Mouse (Mus musculus): Measurements from ENCODE around the gene Rab3d.

Gene Rab3d

GRCm38 (mm10) chr9:21926784-21927183 lies 8.8 kb upstream of the Rab3d start:
- POLR2A ChIA-PET = interaction anchor here (0.6 to 2.3 kb wide), 69 partner anchors 9 to 1284 kb away, joined by 3 to 47 read pairs (median 4); partner anchors contain the start of genes Rab3d (in 4 of the 4), Kank2 (in 3 of the 4), Plppr2 (in 3 of the 4) and Dock6 (in 2 of the 4)
- CTCF ChIA-PET = interaction anchor here in 2 of 4 experiments (0.5 to 1.6 kb wide), 11 partner anchors 9 to 484 kb away, joined by 3 to 9 read pairs (median 3); partner anchors contain the start of genes 9530077C05Rik (in 1 of the 2), Pigyl (in 1 of the 2), Plppr2 (in 1 of the 2) and Rab3d (in 1 of the 2)

DNA sequence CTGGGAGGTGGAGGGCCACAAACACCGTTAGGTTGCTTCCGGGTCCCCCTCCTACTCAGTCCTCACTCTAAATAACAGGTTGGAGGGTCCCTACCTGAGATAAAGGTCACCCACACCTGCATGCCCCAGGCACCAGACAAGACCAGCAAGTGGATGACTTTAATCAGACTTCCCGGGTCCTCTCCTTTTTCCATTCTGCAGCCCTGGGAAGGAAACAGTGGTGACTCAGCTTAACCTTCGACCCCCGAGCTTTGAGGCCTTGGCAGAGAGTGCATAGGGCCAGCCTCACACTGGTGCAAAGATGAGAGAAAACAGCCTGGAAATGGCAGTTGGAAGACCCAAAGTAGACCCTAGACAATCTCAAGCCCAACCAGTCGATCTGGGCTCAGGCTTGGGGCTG lies 8.2 kb upstream of the Rab3d start:
- POLR2A ChIA-PET = interaction anchor here in 2 of 4 experiments (1.3 to 2.3 kb wide), 13 partner anchors 8 to 416 kb away, joined by 3 to 27 read pairs (median 5); partner anchors contain the start of genes Carm1 (in 1 of the 2), Gm49318 (in 1 of the 2), Ldlr (in 1 of the 2) and Rab3d (in 1 of the 2)
- CTCF ChIA-PET = interaction anchor here in 1 of 4 experiments (1.6 kb wide), 1 partner anchor 55 kb away, joined by 4 read pairs; no protein-coding TSS in a partner anchor

GRCm38 (mm10) chr9:21925506-21925905 lies 7.5 kb upstream of the Rab3d start:
- ChIA-PET POLR2A (interaction anchor here in 2 of 4 experiments (1.8 to 2.3 kb wide), 4 partner anchors 8 to 415 kb away, joined by 4 to 14 read pairs (median 6); partner anchors contain the start of genes Rab3d (in 1 of the 2) and Tmed1 (in 1 of the 2)), CTCF (no interaction called here)

DNA sequence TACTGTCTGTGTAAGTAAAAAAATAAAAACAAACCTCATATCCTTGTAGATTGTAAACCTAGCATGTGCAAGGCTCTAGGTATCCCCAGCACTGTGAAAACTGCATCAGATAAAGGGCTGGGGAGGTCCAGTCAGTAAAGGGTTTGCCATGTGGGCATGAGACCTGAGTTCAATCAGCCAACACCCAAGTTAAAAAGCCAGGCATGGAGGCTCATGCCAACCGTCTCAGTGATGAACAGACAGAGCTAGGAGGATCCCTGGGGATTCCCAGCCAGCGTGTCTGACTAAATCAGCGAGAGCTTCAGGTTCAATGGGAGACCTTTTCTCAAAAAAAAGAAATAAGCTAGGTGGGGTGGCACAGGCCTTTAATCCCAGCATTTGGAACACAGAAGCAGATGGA lies 7.0 kb upstream of the Rab3d start:
- ChIA-PET POLR2A (no interaction called here), CTCF (no interaction called here)

DNA sequence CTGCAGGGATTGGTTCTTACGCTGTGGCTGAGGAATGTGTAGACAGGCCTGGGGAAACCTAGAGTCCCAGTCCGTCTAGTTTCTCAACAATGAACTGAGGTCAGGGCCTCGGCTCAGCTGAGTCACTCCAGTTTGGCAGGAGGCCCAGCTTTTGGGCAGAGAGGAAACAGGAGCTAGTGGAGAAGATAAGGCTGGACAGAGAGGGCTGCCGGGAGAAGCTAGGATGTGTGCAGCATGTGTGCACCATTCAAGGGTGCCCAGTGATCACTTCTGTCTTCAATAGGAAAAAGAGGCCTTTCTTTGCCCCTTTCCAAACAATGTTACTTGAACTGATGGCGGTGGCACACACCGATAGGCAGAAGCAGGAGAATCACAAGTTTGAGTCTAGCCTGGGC lies 6.1 kb upstream of the Rab3d start:
- ChIA-PET POLR2A (interaction anchor here in 1 of 4 experiments (1.1 to 1.2 kb wide), 2 partner anchors 29 to 242 kb away, joined by 3 to 4 read pairs; no protein-coding TSS in a partner anchor), CTCF (interaction anchor here in 1 of 4 experiments (1.1 kb wide), 1 partner anchor 10 kb away, joined by 4 read pairs; no protein-coding TSS in a partner anchor)

GRCm38 (mm10) chr9:21923490-21924098 lies 5.6 kb upstream of the Rab3d start:
- ChIA-PET CTCF (interaction anchor here in 1 of 4 experiments (0.6 to 1.1 kb wide), 2 partner anchors 9 to 16 kb away, joined by 3 to 4 read pairs; no protein-coding TSS in a partner anchor), POLR2A (interaction anchor here in 2 of 4 experiments (1.1 to 1.5 kb wide), 3 partner anchors 29 to 242 kb away, joined by 3 to 4 read pairs (median 4); partner anchors contain the start of gene Ldlr (in 1 of the 2))

- ChIA-PET CTCF (interaction anchor here in 1 of 4 experiments (0.6 kb wide), 1 partner anchor 15 kb away, joined by 3 read pairs; no protein-coding TSS in a partner anchor), POLR2A (interaction anchor here in 2 of 4 experiments (1.2 to 1.5 kb wide), 2 partner anchors 200 to 243 kb away, joined by 4 read pairs; partner anchors contain the start of gene Ldlr (in 1 of the 2))
These were observed 5.0 kb upstream of the Rab3d start for GRCm38 (mm10) chr9:21923036-21923435.

DNA sequence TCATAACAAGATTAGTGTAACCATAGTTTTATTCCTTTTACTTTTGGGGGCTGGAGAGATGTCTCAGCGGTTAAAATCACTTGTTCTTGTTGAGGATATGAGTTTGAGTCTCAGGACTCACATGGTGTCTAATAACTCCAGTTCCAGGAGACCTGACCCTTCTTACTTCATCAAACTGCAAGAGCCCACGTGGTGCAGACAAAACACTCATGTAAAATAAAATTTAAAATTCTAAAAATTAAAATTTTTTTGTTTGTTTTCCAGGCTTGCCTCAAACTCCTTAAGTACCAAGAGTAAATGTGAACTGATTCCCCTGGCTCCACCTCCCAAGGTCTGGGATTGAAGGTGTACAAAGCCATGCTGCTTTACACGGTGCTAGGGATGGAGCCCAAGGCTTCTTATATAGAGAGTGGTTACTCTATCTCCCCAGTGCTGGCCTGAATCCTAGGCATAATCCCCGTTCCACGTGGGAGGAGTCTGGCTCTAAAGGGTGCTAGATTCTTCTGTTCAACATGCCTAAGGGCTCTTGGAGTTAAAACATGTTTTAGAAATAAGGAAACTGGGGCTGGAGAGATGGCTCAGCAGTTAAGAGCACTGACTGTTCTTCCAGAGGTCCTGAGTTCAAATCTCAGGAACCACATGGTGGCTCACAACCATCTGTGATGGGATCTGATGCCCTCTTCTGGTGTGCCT lies 846 bp upstream of the Rab3d start:
- ChIA-PET CTCF (interaction anchor here in 2 of 4 experiments (1.0 to 1.5 kb wide), 5 partner anchors 8 to 136 kb away, joined by 3 to 9 read pairs (median 4); partner anchors contain the start of genes Ccdc159 (in 1 of the 2), Swsap1 (in 1 of the 2) and Tmem205 (in 1 of the 2)), POLR2A (interaction anchor here in 3 of 4 experiments (0.6 to 2.1 kb wide), 33 partner anchors 8 to 408 kb away, joined by 3 to 47 read pairs (median 4); partner anchors contain the start of genes Ccdc159 (in 3 of the 3), Tmem205 (in 3 of the 3), Kank2 (in 2 of the 3) and Ldlr (in 2 of the 3))

DNA sequence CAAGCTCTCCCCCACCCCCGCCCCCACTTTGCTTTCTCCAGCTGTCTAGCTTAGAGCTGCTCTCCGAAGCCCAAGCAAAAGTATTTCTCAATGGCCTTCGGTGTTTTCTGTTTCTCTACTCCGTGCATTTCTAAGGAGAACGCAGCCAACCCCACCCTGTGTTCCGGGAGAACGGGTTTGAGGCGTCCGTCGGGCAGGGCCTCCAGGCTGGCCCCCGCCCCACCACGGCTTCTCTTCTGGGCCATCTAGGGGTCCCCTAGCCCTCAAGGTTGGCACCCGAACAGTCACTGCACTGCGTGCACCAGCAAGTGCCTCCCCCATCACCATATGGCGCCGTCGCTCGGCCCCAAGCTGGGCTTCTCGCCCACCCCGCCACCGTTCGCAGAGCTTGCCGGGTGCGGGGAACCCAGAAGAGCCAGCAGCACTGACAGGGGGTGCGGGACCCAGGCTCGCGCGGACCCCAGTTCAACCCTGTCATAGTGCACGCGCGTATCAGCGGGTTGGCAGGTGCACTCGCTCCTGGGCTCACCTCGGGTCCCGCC lies 428 bp downstream of the Rab3d start:
- ChIA-PET CTCF (interaction anchor here (0.5 to 1.5 kb wide), 9 partner anchors 10 to 319 kb away, joined by 3 to 12 read pairs (median 4); partner anchors contain the start of genes Ccdc159 (in 1 of the 4), Swsap1 (in 1 of the 4) and Tmem205 (in 1 of the 4)), POLR2A (interaction anchor here (0.6 to 2.1 kb wide), 44 partner anchors 8 to 1276 kb away, joined by 3 to 47 read pairs (median 4); partner anchors contain the start of genes Ccdc159 (in 4 of the 4), Tmem205 (in 4 of the 4), Kank2 (in 2 of the 4) and Ldlr (in 2 of the 4))

DNA sequence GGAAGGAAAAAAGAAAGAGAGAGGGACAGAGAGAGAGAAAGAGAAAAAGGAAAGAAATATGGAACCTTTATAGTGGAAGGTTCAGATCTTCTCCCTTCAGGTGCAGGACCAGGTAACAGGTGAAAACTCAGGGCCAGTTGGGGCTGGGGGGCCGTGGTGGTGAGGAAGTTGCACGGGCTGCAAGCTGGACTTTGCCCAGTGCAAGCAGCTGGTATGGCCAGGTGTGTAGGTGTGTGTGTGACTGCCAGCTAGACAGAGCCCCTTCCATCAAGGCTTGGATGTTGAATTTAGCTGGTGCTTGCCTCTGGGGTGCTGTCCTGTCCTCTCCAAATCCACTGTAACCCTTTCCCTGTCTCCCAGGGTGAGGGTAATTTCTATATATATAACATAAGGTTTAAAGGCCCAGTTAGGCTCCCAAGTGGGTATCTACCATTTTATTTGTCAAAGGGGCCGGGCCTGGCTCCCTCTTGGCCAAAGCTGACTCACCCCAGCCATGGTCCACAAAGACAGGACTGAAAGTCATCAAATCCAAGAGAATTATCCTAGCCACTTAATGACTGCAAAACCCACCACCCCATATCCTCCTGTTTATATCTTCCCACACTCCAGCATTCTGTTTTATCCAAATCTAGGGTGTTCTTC lies 1.0 kb downstream of the Rab3d start:
- CTCF ChIA-PET = interaction anchor here in 3 of 4 experiments (0.6 to 1.5 kb wide), 5 partner anchors 10 to 494 kb away, joined by 3 to 12 read pairs (median 3); partner anchors contain the start of genes Ccdc159 (in 1 of the 3) and Tmem205 (in 1 of the 3)
- POLR2A ChIA-PET = interaction anchor here (0.6 to 2.1 kb wide), 22 partner anchors 8 to 1275 kb away, joined by 3 to 47 read pairs (median 4); partner anchors contain the start of genes Ccdc159 (in 3 of the 4), Tmem205 (in 3 of the 4), Ldlr (in 2 of the 4) and Kank2 (in 1 of the 4)

- POLR2A ChIA-PET = interaction anchor here in 2 of 4 experiments (0.5 to 1.7 kb wide), 5 partner anchors 8 to 440 kb away, joined by 3 to 8 read pairs (median 3); partner anchors contain the start of genes Ccdc159 (in 1 of the 2), Plppr2 (in 1 of the 2), Rab3d (in 1 of the 2) and Tmem205 (in 1 of the 2)
- CTCF ChIA-PET = interaction anchor here in 1 of 4 experiments (0.6 to 0.9 kb wide), 2 partner anchors 38 to 247 kb away, joined by 3 read pairs; partner anchors contain the start of gene Pigyl
These were observed 8.3 kb downstream of the Rab3d start for GRCm38 (mm10) chr9:21909474-21910223.

DNA sequence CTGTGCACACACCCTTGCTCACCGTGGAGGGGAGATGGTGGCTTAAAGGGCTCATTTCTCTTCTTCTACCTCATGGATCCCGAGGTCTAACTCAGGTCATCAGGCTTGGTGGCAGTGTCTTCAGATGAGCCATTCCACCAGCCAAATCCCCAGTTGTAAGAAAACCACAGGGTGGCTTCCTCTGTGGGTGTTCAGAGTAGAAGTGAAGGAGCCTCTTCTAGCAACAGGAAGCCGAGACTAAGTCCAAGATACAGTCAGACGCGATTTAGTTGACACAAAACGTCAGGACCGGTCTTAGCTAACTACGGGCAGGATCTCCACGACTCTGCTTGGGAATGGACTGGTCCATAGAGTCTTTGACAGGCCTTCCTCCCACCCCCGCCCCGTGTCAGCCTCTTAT lies 9.8 kb downstream of the Rab3d start:
- CTCF ChIA-PET = interaction anchor here in 2 of 4 experiments (0.6 to 1.5 kb wide), 2 partner anchors 15 to 104 kb away, joined by 3 to 4 read pairs; no protein-coding TSS in a partner anchor
- POLR2A ChIA-PET = interaction anchor here in 2 of 4 experiments (0.7 to 1.7 kb wide), 4 partner anchors 10 to 342 kb away, joined by 3 to 8 read pairs (median 4); partner anchors contain the start of genes Ecsit (in 1 of the 2) and Rab3d (in 1 of the 2)

DNA sequence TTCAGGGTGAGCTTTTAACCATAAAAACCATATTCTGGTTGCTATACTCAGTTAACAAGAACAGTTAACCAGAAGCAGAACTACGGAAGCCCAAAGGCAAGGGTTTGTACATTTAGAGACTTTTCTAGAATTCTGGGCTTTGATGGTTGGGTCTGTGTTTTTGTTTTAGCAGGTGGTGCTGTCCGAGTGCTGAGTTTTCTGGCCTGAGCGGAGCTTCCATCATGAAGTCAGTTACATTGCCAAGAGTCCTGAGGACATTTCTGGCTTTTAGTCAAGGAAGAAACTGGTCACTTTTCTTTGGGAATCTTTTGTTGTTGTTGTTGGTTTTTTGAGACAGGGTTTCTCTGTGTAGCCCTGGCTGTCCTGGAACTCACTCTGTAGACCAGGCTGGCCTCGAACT lies 14.0 kb downstream of the Rab3d start:
- POLR2A ChIA-PET = interaction anchor here in 2 of 4 experiments (0.8 to 1.7 kb wide), 4 partner anchors 10 to 147 kb away, joined by 3 to 5 read pairs (median 4); partner anchors contain the start of genes Ccdc159 (in 1 of the 2) and Tmem205 (in 1 of the 2)
- CTCF ChIA-PET = interaction anchor here in 1 of 4 experiments (0.6 kb wide), 1 partner anchor 302 kb away, joined by 6 read pairs; no protein-coding TSS in a partner anchor

- ChIA-PET POLR2A (interaction anchor here in 3 of 4 experiments (0.5 to 2.1 kb wide), 19 partner anchors 10 to 255 kb away, joined by 3 to 11 read pairs (median 3); partner anchors contain the start of genes Ccdc159 (in 2 of the 3), Rab3d (in 2 of the 3), Tmem205 (in 2 of the 3) and Ldlr (in 1 of the 3)), CTCF (interaction anchor here in 1 of 4 experiments (0.8 to 1.4 kb wide), 3 partner anchors 16 to 254 kb away, joined by 3 read pairs; partner anchors contain the start of gene Rab3d)
These were observed 16.7 kb downstream of the Rab3d start for GRCm38 (mm10) chr9:21901223-21901820.

DNA sequence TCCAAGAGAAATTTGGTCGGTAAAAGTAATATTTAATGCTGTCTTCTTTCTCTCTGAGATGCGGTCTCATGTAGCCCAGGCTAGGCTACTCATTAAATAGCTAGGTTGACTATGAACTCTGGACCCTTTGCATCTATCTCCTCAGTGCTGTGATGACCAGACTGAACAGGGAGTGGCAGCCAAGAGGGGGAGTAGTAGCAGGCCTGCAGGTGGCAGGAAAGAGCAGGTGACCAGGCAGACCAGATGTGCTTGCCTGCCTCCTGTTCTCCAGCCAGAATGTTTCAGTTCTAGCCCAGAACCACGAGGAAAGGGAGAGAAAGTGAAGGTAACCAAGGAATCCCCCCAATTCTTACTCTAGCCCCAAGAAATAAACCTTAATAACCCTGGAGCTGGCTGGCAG lies 28.8 kb downstream of the Rab3d start:
- ChIA-PET CTCF (interaction anchor here in 1 of 4 experiments (1.4 kb wide), 1 partner anchor 18 kb away, joined by 3 read pairs; no protein-coding TSS in a partner anchor), POLR2A (interaction anchor here in 1 of 4 experiments (0.7 to 1.6 kb wide), 2 partner anchors 12 to 15 kb away, joined by 3 read pairs; no protein-coding TSS in a partner anchor)
